Comparison of ENCODE assay signal across 8 mouse cellular contexts in the genomic region with DNA sequence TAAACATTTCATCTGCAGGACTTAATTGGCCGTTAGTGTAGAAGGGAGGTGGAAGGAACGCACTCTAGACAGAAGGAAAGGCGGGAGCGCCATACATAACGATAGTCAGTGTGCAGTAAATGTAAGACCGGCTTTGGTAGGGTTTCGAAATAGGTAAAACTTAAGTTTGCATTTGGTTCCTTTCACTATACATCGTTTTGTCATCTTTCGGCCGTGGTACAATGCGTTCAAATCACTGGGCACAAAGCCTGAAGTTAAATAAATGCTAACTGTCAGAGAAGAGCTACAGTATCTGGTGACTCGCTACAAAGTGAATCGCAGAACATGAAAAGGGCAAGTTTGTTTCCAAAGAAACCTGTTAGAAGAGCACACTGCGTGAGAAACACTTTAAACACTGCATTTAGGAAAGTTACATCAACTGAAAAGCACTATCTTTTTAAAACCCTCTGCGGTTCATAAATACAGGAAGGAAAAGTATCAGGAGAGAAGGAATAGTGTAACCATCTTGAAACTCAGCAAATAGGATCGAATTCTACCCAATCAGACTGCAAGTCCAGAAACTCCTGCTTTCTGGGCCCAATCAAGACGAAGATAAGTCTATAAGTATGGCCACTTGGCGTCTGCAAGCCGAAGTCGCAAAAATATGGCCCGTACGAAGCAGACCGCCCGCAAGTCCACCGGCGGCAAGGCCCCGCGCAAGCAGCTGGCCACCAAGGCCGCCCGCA. TPM values are rescaled to one million over a fixed set of nuclear protein-coding genes. Genes with fewer than 3 reads are reported as not detected.
DNase-seq lines count a peak whose midpoint lies in the region; ATAC-seq and TF ChIP-seq lines count a peak whose summit lies in the region.

TSS of gene Hist2h3b (plus strand) at position 604 of the 725 bp plus-strand sequence.

- WGBS in heart, embryonic 11.5 days (ENCODE audit: insufficient replicate concordance): 27% methylated on average over 28 of the region's 30 CpGs
- WGBS in kidney, embryonic 16.5 days: 19% methylated on average over 28 of the region's 30 CpGs
- WGBS in liver, adult 2 months: 18% methylated on average over 30 of the region's 30 CpGs

- no peaks in the 10 kb centered on the region for H3K9me3 ChIP-seq in heart, embryonic 11.5 days (replicated peaks; ENCODE audit: control insufficient read depth, low read length)
- H3K9me3 ChIP-seq in kidney, embryonic 16.5 days (ENCODE audit: low read length): no peaks in the 10 kb centered on the region

- H3K36me3 ChIP-seq in heart, embryonic 11.5 days (ENCODE audit: control insufficient read depth, insufficient read depth, low read length): no peaks in the 10 kb centered on the region
- no peaks in the 10 kb centered on the region for H3K36me3 ChIP-seq in kidney, embryonic 16.5 days (ENCODE audit: insufficient read depth, low read length)
- H3K36me3 ChIP-seq in liver, adult 2 months (ENCODE audit: control insufficient read depth, insufficient read depth, low read length): no peaks in the 10 kb centered on the region
- no peaks in the 10 kb centered on the region for H3K36me3 ChIP-seq in myocyte (ENCODE audit: control insufficient read depth, insufficient read depth)
- H3K36me3 ChIP-seq in splenic B cell, adult 2 months (ENCODE audit: control insufficient read depth, insufficient read depth, low read length, poor library complexity, severe bottlenecking): no peaks in the 10 kb centered on the region

- no peak for TF ChIP-seq CTCF in brain, embryonic 14.5 days (IDR thresholded peaks at IDR 0.05; ENCODE audit: borderline replicate concordance, extremely low read depth, insufficient read depth, insufficient read length)
- no peak for TF ChIP-seq CTCF in liver, adult 2 months (IDR thresholded peaks at IDR 0.05; ENCODE audit: low read depth, low read length)

- no peaks in the 10 kb centered on the region for H3K79me2 ChIP-seq in liver, adult 2 months (ENCODE audit: control insufficient read depth, insufficient read depth, low read length)
- H3K79me2 ChIP-seq in myocyte (ENCODE audit: control insufficient read depth, insufficient read depth): no peaks in the 10 kb centered on the region

- DNase-seq in CD4-positive helper T cell, adult 2 months (ENCODE audit: low read depth, low spot score): peak; percentile 83
- peak; percentile 98 for DNase-seq in brain, embryonic 14.5 days (ENCODE audit: low read depth)
- peak; percentile 96 for DNase-seq in liver, adult 2 months (ENCODE audit: extremely low read depth, low read depth, low spot score)
- peak; percentile 89 for DNase-seq in splenic B cell, adult 2 months (ENCODE audit: low read depth, low spot score)

- TF ChIP-seq POLR2A in brain, embryonic 14.5 days (IDR thresholded peaks at IDR 0.05; ENCODE audit: borderline replicate concordance, extremely low read depth, insufficient read depth, insufficient read length, poor library complexity, severe bottlenecking): peak; percentile 58; the same call in 1 of the 2 replicates
- TF ChIP-seq POLR2A in liver, adult 2 months (IDR thresholded peaks at IDR 0.05; ENCODE audit: extremely low read depth, insufficient read depth, low read length): peak; percentile 92
- peak; percentile 85 for TF ChIP-seq POLR2A in myocyte (IDR thresholded peaks at IDR 0.05; ENCODE audit: insufficient read length, low read depth)

- peak within 1 kb of the TSS; percentile 97 for H3K27ac ChIP-seq in heart, embryonic 11.5 days (ENCODE audit: low read depth, low read length)
- H3K27ac ChIP-seq in kidney, embryonic 16.5 days (ENCODE audit: low read length): peak within 1 kb of the TSS; percentile 98
- peak within 1 kb of the TSS; percentile 84 for H3K27ac ChIP-seq in liver, adult 2 months (replicated peaks; ENCODE audit: insufficient read depth, low read depth, low read length)

- ATAC-seq in erythroblast, adult 5-6 weeks (replicated peaks; ENCODE audit: low FRiP score, poor library complexity, severe bottlenecking): peak; percentile 64
- peak; percentile 52 for ATAC-seq in heart, embryonic 11.5 days (replicated peaks; ENCODE audit: insufficient number of reproducible peaks, low FRiP score, low TSS enrichment)
- peak; percentile 73 for ATAC-seq in kidney, embryonic 16.5 days (ENCODE audit: low FRiP score, low TSS enrichment)

- peak within 1 kb of the TSS; percentile 46 for H3ac ChIP-seq in myocyte (ENCODE audit: control insufficient read depth, insufficient read length)

- peak within 1 kb of the TSS; percentile 77 for H3K4me2 ChIP-seq in heart, embryonic 11.5 days
- peak within 1 kb of the TSS; percentile 67 for H3K4me2 ChIP-seq in kidney, embryonic 16.5 days (replicated peaks; ENCODE audit: low read depth, low read length)
- H3K4me2 ChIP-seq in myocyte (ENCODE audit: low read depth): peak within 1 kb of the TSS; percentile 82

- no peaks in the 10 kb centered on the region for H3K27me3 ChIP-seq in heart, embryonic 11.5 days (ENCODE audit: control insufficient read depth, insufficient read depth, low read length)
- no peaks in the 10 kb centered on the region for H3K27me3 ChIP-seq in kidney, embryonic 16.5 days (ENCODE audit: insufficient read depth, low read length)
- H3K27me3 ChIP-seq in liver, adult 2 months (ENCODE audit: control insufficient read depth, insufficient read depth, low read length): no peaks in the 10 kb centered on the region
- H3K27me3 ChIP-seq in myocyte (ENCODE audit: control insufficient read depth, insufficient read depth, insufficient read length): no peaks in the 10 kb centered on the region
- no peaks in the 10 kb centered on the region for H3K27me3 ChIP-seq in splenic B cell, adult 2 months (ENCODE audit: control insufficient read depth, insufficient read depth, low read length, poor library complexity, severe bottlenecking)

- peak within 1 kb of the TSS; percentile 39 for H3K4me3 ChIP-seq in heart, embryonic 11.5 days (ENCODE audit: low read depth, low read length)
- peak within 1 kb of the TSS; percentile 66 for H3K4me3 ChIP-seq in kidney, embryonic 16.5 days (ENCODE audit: low read length)
- H3K4me3 ChIP-seq in liver, adult 2 months (ENCODE audit: insufficient read depth, low read depth, low read length): peak within 1 kb of the TSS; percentile 64
- peak within 1 kb of the TSS; percentile 46 for H3K4me3 ChIP-seq in myocyte

- H3K4me1 ChIP-seq in heart, embryonic 11.5 days (ENCODE audit: control insufficient read depth, insufficient read depth, low read length): no peaks in the 10 kb centered on the region; the same call in 1 of the 2 replicates
- peaks cover 24% of the 10 kb centered on the region for H3K4me1 ChIP-seq in kidney, embryonic 16.5 days (ENCODE audit: insufficient read depth, low read length)
- H3K4me1 ChIP-seq in liver, adult 2 months (ENCODE audit: control insufficient read depth, insufficient read depth, low read length): peaks cover 8% of the 10 kb centered on the region; the same call in 1 of the 2 replicates

- peak within 1 kb of the TSS; percentile 79 for H3K9ac ChIP-seq in heart, embryonic 11.5 days (ENCODE audit: low read depth, low read length)
- H3K9ac ChIP-seq in kidney, embryonic 16.5 days (replicated peaks; ENCODE audit: low read length): peak within 1 kb of the TSS; percentile 69
- peak within 1 kb of the TSS; percentile 59 for H3K9ac ChIP-seq in liver, adult 2 months (ENCODE audit: low read depth, low read length)

TF ChIP-seq in myocyte, 11 proteins besides CTCF, POLR2A, EP300 and RAD21:
- TF ChIP-seq REST (IDR thresholded peaks at IDR 0.05; ENCODE audit: insufficient read depth, insufficient read length): no peak
- peak; percentile 92 for TF ChIP-seq POLR2AphosphoS2 (IDR thresholded peaks at IDR 0.05; ENCODE audit: insufficient read length, low read depth)
- 0 out of 2 replicates have a peak, but pooled peaks have one; percentile 40 for TF ChIP-seq CEBPB (IDR thresholded peaks at IDR 0.05; ENCODE audit: insufficient read depth, poor library complexity, severe bottlenecking)
- no peak for TF ChIP-seq TCF3 (IDR thresholded peaks at IDR 0.05; ENCODE audit: insufficient read length, low read depth)
TF ChIP-seq in myocyte: peak in this region for 2.

RNA-seq across cellular contexts. Expression of gene Hist2h3b, which starts in this region (rescaled TPM):
- polyA plus RNA-seq in brain, embryonic 14.5 days (2012; rRNA removed): 76.5 and 89.8 TPM in 2 replicates
- total RNA-seq in erythroblast, adult 5-6 weeks (2015; ENCODE audit: low replicate concordance): 373 and 489 TPM in 2 replicates
- total RNA-seq in erythroblast, adult 5-6 weeks (2017; ENCODE audit: low replicate concordance): 312 and 340 TPM in 2 replicates
- 24.3 and 29.5 TPM in 2 replicates for polyA plus RNA-seq in heart, embryonic 11.5 days (2014; fragmentation: Nextera tagmentation; extraction: Ambion mirVana)
- polyA plus RNA-seq in kidney, embryonic 16.5 days (2015; fragmentation: Nextera tagmentation; extraction: Ambion mirVana): 35.4 and 45.1 TPM in 2 replicates
- 29.2 and 49.8 TPM in 2 replicates for total RNA-seq in liver, adult 2 months (2014; rRNA removed)
- polyA plus RNA-seq in liver, adult 2 months (2012; rRNA removed): 5.7 and 5.8 TPM in 2 replicates
- polyA plus RNA-seq in myocyte (2012; fragmentation: generic; extraction: Trizol): 1.1 TPM

Comparison
In these comparisons a context has a peak if more than half of its experiments do, and no peak if none do; other contexts are left out.
1. Peak in every context shown above with its lines: DNase-seq, ATAC-seq, H3K4me3 ChIP-seq and H3K27ac ChIP-seq.